Mouse (Mus musculus): Measurements from ENCODE around the gene Sox8.
A peak's percentile ranks its signal among the peaks of the same experiment; 100 is the strongest.

Gene Sox8

GRCm38 (mm10) chr17:25570648-25571452, at the start of gene Sox8:
Gene Sox8, minus strand, starts transcription at chr17:25570686.
- peak; percentile 86 to 87 for DNase-seq (ENCODE audit: low spot score in 2 of 2)

GRCm38 (mm10) chr17:25618508-25619056, 48.1 kb upstream of the Sox8 start:
- DNase-seq (ENCODE audit: low spot score in 2 of 2): no peak

- no peak for DNase-seq (ENCODE audit: low spot score in 2 of 2)
Observed at GRCm38 (mm10) chr17:25614723-25615510, 44.4 kb upstream of the Sox8 start.

GRCm38 (mm10) chr17:25613323-25613722, 42.8 kb upstream of the Sox8 start:
- DNase-seq (ENCODE audit: low spot score in 2 of 2): no peak

GRCm38 (mm10) chr17:25612537-25612936, 42.1 kb upstream of the Sox8 start:
- DNase-seq (ENCODE audit: low spot score in 2 of 2): no peak

- DNase-seq (ENCODE audit: low spot score in 2 of 2): no peak
Observed at GRCm38 (mm10) chr17:25610151-25610550, 39.7 kb upstream of the Sox8 start.

- DNase-seq (ENCODE audit: low spot score in 2 of 2): no peak
Observed at GRCm38 (mm10) chr17:25609506-25609828, 39.0 kb upstream of the Sox8 start.

- no peak for DNase-seq (ENCODE audit: low spot score in 2 of 2)
Observed at GRCm38 (mm10) chr17:25608821-25609505, 38.5 kb upstream of the Sox8 start.

GRCm38 (mm10) chr17:25608137-25608785, 37.8 kb upstream of the Sox8 start:
- no peak for DNase-seq (ENCODE audit: low spot score in 2 of 2)

GRCm38 (mm10) chr17:25604234-25604633, 33.7 kb upstream of the Sox8 start:
- no peak for DNase-seq (ENCODE audit: low spot score in 2 of 2)

GRCm38 (mm10) chr17:25602366-25602765, 31.9 kb upstream of the Sox8 start:
- no peak for DNase-seq (ENCODE audit: low spot score in 2 of 2)

- no peak for DNase-seq (ENCODE audit: low spot score in 2 of 2)
Observed at GRCm38 (mm10) chr17:25597537-25597936, 27.1 kb upstream of the Sox8 start.

- no peak for DNase-seq (ENCODE audit: low spot score in 2 of 2)
Observed at GRCm38 (mm10) chr17:25595495-25595894, 25.0 kb upstream of the Sox8 start.

GRCm38 (mm10) chr17:25593411-25594261, 23.1 kb upstream of the Sox8 start:
- no peak for DNase-seq (ENCODE audit: low spot score in 2 of 2)

GRCm38 (mm10) chr17:25592336-25592735, 21.9 kb upstream of the Sox8 start:
- no peak for DNase-seq (ENCODE audit: low spot score in 2 of 2)

- DNase-seq (ENCODE audit: low spot score in 2 of 2): no peak
Observed at GRCm38 (mm10) chr17:25590985-25591384, 20.5 kb upstream of the Sox8 start.

- DNase-seq (ENCODE audit: low spot score in 2 of 2): no peak
Observed at GRCm38 (mm10) chr17:25590068-25590467, 19.6 kb upstream of the Sox8 start.

GRCm38 (mm10) chr17:25584646-25585045, 14.2 kb upstream of the Sox8 start:
- no peak for DNase-seq (ENCODE audit: low spot score in 2 of 2)

- DNase-seq (ENCODE audit: low spot score in 2 of 2): no peak
Observed at GRCm38 (mm10) chr17:25583858-25584257, 13.4 kb upstream of the Sox8 start.

- no peak for DNase-seq (ENCODE audit: low spot score in 2 of 2)
Observed at GRCm38 (mm10) chr17:25583099-25583498, 12.6 kb upstream of the Sox8 start.

- DNase-seq (ENCODE audit: low spot score in 2 of 2): no peak
Observed at GRCm38 (mm10) chr17:25582076-25582475, 11.6 kb upstream of the Sox8 start.

All from urinary bladder, postnatal 4 days (tissue).